Mouse (Mus musculus) lung, embryonic 15.5 days (tissue): Measurements from ENCODE around the gene Rxra. TPM values are rescaled to one million over a fixed set of nuclear protein-coding genes. Genes with fewer than 3 reads are reported as not detected.

ENCODE experiments used
- ATAC-seq: fragments of 200-750 bp; cut with Nextera tagmentation; 2 replicates; pipeline ENCODE4 v1.8.0; 2017; ENCODE audit warnings: moderate number of reproducible peaks, borderline replicate concordance; ENCODE audit not compliant: low FRiP score, low TSS enrichment; ENCODE audit errors: extremely low read depth
- H3K27ac ChIP-seq: fragments of 300-500 bp; sonication (generic); 2 replicates; pipeline ENCODE4 v1.5.1; 2015; ENCODE audit warnings: moderate library complexity, mild to moderate bottlenecking, inconsistent platforms
- H3K27me3 ChIP-seq: fragments of 300-500 bp; sonication (generic); 2 replicates; pipeline ENCODE4 v1.6.1; 2015; ENCODE audit warnings: inconsistent platforms
- H3K36me3 ChIP-seq: fragments of 300-500 bp; sonication (generic); 2 replicates; pipeline ENCODE4 v1.6.1; 2015; ENCODE audit warnings: inconsistent platforms
- H3K4me1 ChIP-seq: fragments of 300-500 bp; sonication (generic); 2 replicates; pipeline ENCODE4 v1.6.1; 2015; ENCODE audit warnings: inconsistent platforms
- H3K4me2 ChIP-seq: fragments of 300-500 bp; sonication (generic); 2 replicates; pipeline ENCODE4 v1.6.1; 2015; ENCODE audit warnings: inconsistent platforms, mild to moderate bottlenecking, moderate library complexity
- H3K4me3 ChIP-seq: fragments of 300-500 bp; sonication (generic); 2 replicates; pipeline ENCODE4 v1.5.1; 2015; ENCODE audit warnings: mild to moderate bottlenecking, inconsistent platforms
- H3K9ac ChIP-seq: fragments of 300-500 bp; sonication (generic); 2 replicates; pipeline ENCODE4 v1.6.1; 2015; ENCODE audit warnings: inconsistent platforms
- H3K9me3 ChIP-seq: fragments of 300-500 bp; sonication (generic); 2 replicates; pipeline ENCODE4 v1.6.1; 2016; ENCODE audit warnings: inconsistent platforms
- WGBS: fragments of 180-500 bp; shearing (Covaris S2); methylation state at CpG from one replicate; pipeline ENCODE4 v1.1.7; 2015; 5-methylcytosine and 5-hydroxymethylcytosine counted together
- polyA plus RNA-seq: library from polyadenylated mRNA; unstranded; fragments of >200 nt; fragmentation: Nextera tagmentation; extraction: Ambion mirVana; gene quantifications from 2 replicates; pipeline ENCODE4 v1.2.1, GENCODE M21; 2015

Rxra gene
- polyA plus RNA-seq, 1 experiment from 2014 or later: 13.5 TPM

GRCm38 (mm10) chr2:27686335-27686734 is 10.1 kb downstream of the Rxra start:
- ATAC-seq: no peak
- Histone ChIP-seq H3K4me2 (no peak overlapping the region), H3K36me3 (no peaks in the 10 kb centered on the region), H3K27me3 (no peaks in the 10 kb centered on the region), H3K4me3 (no peak overlapping the region), H3K9me3 (no peaks in the 10 kb centered on the region), H3K4me1 (peaks cover 82% of the 10 kb centered on the region), H3K9ac (no peak overlapping the region), H3K27ac (no peak overlapping the region)
- 77% methylated on average over 2 of the region's 2 CpGs for WGBS

DNA sequence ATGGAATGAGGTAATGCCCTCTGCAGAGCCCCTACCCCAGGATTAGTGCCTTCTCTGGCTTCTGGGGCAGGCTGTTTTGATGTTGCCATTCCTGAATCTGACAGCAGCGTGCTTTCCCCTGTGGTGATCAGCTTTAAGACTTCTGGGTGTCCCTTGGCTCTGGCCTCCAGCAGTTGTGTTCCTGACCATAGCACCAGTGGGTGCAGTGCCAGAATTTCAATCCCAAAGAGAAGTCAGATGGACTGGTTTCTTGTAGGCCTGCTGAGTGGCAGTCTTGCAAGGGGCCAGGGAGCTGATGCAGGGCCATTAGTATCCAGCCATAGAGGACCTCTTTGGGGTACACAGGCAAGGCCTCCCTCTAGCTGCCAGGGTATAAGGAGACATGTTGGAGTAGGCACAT is 10.8 kb downstream of the Rxra start:
- Histone ChIP-seq H3K27me3 (no peaks in the 10 kb centered on the region), H3K36me3 (no peaks in the 10 kb centered on the region), H3K4me2 (no peak overlapping the region), H3K27ac (no peak overlapping the region), H3K4me3 (no peak overlapping the region), H3K9ac (no peak overlapping the region), H3K9me3 (no peaks in the 10 kb centered on the region), H3K4me1 (peaks cover 82% of the 10 kb centered on the region)
- WGBS: 36% methylated on average over 1 of the region's 1 CpGs
- no peak for ATAC-seq

DNA sequence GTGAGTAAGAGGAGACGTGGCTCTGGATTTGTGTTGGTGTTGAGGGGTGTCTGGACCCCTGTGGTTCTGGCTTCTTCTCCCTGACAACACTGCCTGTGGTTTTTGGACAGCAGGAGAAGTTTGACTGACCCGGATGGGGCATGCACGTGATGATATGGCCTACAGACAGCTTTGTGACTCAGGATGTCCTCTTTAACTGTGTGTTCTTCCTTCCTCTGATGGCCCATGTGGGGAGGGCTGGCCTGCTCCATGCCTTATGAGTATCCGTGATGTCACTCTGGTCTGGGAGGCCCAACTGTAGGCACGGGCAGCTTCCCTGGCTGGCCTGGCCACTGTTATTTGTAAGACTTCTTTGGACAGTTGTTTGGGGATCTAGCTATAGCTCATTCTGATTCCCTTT is 11.7 kb downstream of the Rxra start:
- peak overlapping the region; percentile 13; the same call in 1 of the 2 replicates for H3K27ac ChIP-seq
- 64% methylated on average over 5 of the region's 5 CpGs for WGBS
- H3K9me3 ChIP-seq: no peaks in the 10 kb centered on the region
- no peak overlapping the region for H3K4me2 ChIP-seq
- no peaks in the 10 kb centered on the region for H3K27me3 ChIP-seq
- H3K4me1 ChIP-seq: peaks cover 82% of the 10 kb centered on the region
- H3K9ac ChIP-seq: no peak overlapping the region
- H3K4me3 ChIP-seq: no peak overlapping the region
- ATAC-seq: no peak
- H3K36me3 ChIP-seq: no peaks in the 10 kb centered on the region

- WGBS: 54% methylated on average over 5 of the region's 5 CpGs
- H3K9ac ChIP-seq: no peak overlapping the region
These were observed 14.5 kb downstream of the Rxra start for GRCm38 (mm10) chr2:27690714-27691113.

DNA sequence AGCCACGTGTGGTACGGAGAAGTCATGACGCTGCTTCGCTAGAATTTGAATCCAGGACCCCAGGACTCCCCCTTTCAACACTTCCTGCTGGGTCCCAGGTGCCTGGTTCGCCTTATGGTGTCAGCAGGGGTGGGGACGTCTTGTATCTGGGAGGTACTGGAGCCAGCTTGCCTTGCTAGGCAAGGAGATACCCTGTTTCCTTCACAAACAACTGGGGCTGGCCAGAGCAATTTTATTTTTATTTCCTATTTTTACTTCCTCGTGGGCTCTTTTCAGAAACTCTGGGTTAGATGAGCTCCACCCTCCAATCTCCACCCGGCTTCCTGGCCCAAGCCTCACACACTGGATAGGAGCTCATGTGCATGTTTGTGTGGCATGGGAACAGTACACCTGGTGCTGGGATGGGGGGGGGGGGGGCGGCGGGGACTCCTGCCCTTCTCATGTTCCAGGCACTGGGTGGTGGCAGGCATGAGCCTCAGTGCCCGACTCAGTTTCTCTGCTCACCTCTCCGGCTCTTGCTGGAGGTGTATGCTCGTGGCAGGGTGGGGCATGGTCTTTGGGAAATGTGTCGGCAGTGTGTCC is 15.0 kb downstream of the Rxra start:
- H3K4me1 ChIP-seq: peaks cover 80% of the 10 kb centered on the region
- H3K9ac ChIP-seq: no peak overlapping the region
- H3K36me3 ChIP-seq: no peaks in the 10 kb centered on the region

More at GRCm38 (mm10) chr2:27690714-27691113, 14.5 kb downstream of the Rxra start:
- Histone ChIP-seq H3K27ac (peak overlapping the region; percentile 78), H3K4me1 (peaks cover 83% of the 10 kb centered on the region), H3K27me3 (no peaks in the 10 kb centered on the region), H3K36me3 (no peaks in the 10 kb centered on the region), H3K9me3 (no peaks in the 10 kb centered on the region), H3K4me2 (peak overlapping the region; percentile 28), H3K4me3 (no peak overlapping the region)
- ATAC-seq: no peak

DNA sequence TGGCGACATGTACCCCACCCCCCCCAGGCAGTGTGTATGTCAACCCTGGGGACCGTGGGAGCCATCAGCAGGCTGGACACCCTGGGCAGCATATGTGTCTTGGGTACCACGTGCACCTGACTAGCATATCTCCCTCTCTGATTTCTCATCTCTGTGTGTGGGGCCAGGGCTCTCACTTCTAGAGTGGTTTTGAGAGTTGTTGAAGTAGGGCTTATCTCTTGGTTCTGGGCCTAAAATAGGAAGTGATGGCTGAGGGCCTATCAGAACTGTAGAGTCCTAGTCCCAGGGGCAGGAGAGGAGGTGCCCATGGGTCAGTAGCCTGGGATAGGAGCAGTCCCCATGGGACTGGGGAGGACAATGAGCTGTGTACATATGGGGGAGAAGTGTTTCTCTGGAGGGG is 16.4 kb downstream of the Rxra start:
- 50% methylated on average over 3 of the region's 3 CpGs for WGBS
- no peak overlapping the region for H3K4me3 ChIP-seq
- H3K27ac ChIP-seq: no peak overlapping the region
- H3K4me1 ChIP-seq: peaks cover 80% of the 10 kb centered on the region
- H3K9ac ChIP-seq: no peak overlapping the region
- H3K36me3 ChIP-seq: no peaks in the 10 kb centered on the region
- H3K27me3 ChIP-seq: no peaks in the 10 kb centered on the region
- H3K9me3 ChIP-seq: no peaks in the 10 kb centered on the region
- no peak for ATAC-seq
- H3K4me2 ChIP-seq: no peak overlapping the region

More for the DNA sequence above, 15.0 kb downstream of the Rxra start:
- no peak for ATAC-seq
- no peaks in the 10 kb centered on the region for H3K27me3 ChIP-seq
- H3K4me2 ChIP-seq: peak overlapping the region; percentile 28
- no peak overlapping the region for H3K4me3 ChIP-seq
- H3K9me3 ChIP-seq: no peaks in the 10 kb centered on the region
- H3K27ac ChIP-seq: peak overlapping the region; percentile 78
- WGBS: 69% methylated on average over 14 of the region's 14 CpGs

DNA sequence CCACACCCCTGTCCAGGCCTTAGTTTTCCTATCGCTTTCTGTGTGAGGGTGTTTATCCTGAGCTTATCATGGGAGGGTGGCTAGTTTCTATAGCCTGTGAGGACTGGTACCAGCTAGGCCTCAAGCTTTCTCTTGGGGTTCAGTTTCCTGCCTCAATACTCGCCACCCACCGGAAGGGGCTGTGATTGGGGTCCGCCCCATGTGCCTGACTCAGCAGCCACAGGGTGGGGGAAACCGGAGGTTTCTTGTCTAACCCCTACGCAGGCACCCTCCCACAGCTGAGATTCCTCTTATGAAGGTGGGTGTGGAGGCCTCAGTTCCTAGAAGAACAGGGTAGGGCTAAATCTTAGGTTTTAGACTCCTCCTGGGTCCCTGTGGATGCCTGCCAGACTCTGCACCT is 17.4 kb downstream of the Rxra start:
- H3K27me3 ChIP-seq: no peaks in the 10 kb centered on the region
- 86% methylated on average over 6 of the region's 6 CpGs for WGBS
- H3K4me1 ChIP-seq: peaks cover 83% of the 10 kb centered on the region
- no peak for ATAC-seq
- H3K9ac ChIP-seq: no peak overlapping the region
- no peaks in the 10 kb centered on the region for H3K36me3 ChIP-seq
- H3K9me3 ChIP-seq: no peaks in the 10 kb centered on the region
- H3K27ac ChIP-seq: no peak overlapping the region
- H3K4me2 ChIP-seq: no peak overlapping the region
- H3K4me3 ChIP-seq: no peak overlapping the region

DNA sequence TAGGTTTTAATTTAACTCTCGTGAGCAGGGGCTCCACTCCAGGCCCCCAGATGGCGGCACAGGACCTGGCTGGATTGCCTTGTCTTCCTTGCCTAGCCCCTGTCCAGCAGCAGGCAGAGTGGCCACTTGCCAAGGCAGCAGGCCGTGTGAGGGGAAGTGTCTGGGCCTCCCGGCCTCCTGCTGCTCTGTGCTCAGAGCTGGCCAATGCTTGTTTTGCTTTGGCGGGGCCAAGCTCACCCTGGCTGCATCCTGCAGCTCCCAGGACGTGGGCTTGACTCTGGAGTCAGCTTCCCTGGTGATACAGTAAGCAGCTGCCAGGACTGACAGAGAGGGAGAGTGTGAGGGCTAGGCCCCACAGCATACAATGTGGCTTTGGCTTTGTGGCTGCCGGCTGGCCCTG is 23.3 kb downstream of the Rxra start:
- Histone ChIP-seq H3K4me3 (no peak overlapping the region), H3K9ac (no peak overlapping the region), H3K36me3 (no peaks in the 10 kb centered on the region), H3K9me3 (no peaks in the 10 kb centered on the region), H3K4me2 (no peak overlapping the region; the same call in 1 of the 2 replicates), H3K4me1 (peaks cover 89% of the 10 kb centered on the region), H3K27ac (peak overlapping the region; percentile 78), H3K27me3 (no peaks in the 10 kb centered on the region)
- ATAC-seq: peak; percentile 91
- WGBS: 4% methylated on average over 7 of the region's 7 CpGs

DNA sequence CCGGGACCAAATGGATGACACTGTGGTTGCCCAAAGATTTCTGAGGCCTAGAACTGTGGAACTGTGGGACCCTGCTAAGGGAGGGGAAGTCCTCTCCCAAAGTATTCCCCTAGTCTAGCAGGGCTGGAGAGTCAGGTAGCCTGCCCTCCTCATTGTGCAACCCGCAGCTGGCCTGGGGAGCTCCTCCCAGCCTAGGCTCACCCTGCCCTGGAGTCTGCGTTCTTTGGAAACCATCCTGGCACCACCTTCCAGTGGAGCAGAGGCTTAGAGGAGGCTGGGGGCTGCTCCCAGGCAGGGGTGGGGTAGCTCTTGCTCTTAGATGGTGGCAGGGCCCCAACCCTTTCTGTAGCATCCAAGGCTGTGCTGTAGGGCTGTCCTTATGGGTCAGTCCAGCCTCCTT is 26.0 kb downstream of the Rxra start:
- H3K27ac ChIP-seq: no peak overlapping the region
- peaks cover 79% of the 10 kb centered on the region for H3K4me1 ChIP-seq
- ATAC-seq: no peak
- no peaks in the 10 kb centered on the region for H3K27me3 ChIP-seq
- H3K4me3 ChIP-seq: no peak overlapping the region
- no peaks in the 10 kb centered on the region for H3K36me3 ChIP-seq
- no peak overlapping the region for H3K9ac ChIP-seq
- 63% methylated on average over 3 of the region's 3 CpGs for WGBS
- no peaks in the 10 kb centered on the region for H3K9me3 ChIP-seq
- no peak overlapping the region for H3K4me2 ChIP-seq

DNA sequence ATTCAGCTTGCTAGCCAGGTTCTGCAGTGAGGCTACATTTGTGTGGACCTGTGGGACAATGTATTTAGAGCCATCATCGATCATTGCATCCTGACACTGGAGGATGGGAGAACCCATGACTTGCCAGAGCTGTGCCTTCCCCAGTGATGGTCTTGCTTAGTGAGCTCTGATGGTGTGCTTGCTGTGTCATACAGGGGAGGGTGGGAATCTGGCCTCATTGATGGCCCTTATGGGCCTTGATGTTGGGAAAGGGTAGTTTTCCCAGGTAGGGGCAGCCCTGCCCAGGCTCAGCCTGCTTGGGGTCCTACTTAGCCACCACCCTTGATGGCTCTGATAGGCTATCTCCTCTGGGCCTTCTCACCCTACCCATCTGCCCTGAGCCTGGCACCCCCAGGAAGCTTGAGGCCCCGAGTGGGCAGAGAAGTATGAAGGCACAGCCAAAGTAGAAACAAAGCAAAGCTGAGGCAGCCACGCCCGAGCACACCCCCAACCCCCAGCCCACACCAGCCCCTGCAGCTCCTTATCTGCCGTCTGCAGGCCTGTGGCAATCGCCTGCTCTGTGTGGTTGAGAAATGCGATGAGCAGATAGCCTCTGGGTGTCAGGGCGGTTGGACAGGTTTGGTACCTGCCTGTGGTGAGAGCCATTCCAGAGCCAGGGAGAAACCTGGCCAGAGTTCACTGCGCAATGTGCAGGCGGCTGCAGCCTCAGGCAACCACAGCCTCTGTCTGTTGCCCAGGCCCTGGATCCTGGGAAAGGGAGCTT is 26.8 kb downstream of the Rxra start:
- 44% methylated on average over 10 of the region's 10 CpGs for WGBS
- no peak for ATAC-seq
- Histone ChIP-seq H3K4me1 (peaks cover 71% of the 10 kb centered on the region), H3K27me3 (no peaks in the 10 kb centered on the region), H3K9me3 (no peaks in the 10 kb centered on the region), H3K4me2 (no peak overlapping the region), H3K4me3 (no peak overlapping the region), H3K9ac (no peak overlapping the region), H3K27ac (peak overlapping the region; percentile 26; the same call in 1 of the 2 replicates), H3K36me3 (no peaks in the 10 kb centered on the region)

DNA sequence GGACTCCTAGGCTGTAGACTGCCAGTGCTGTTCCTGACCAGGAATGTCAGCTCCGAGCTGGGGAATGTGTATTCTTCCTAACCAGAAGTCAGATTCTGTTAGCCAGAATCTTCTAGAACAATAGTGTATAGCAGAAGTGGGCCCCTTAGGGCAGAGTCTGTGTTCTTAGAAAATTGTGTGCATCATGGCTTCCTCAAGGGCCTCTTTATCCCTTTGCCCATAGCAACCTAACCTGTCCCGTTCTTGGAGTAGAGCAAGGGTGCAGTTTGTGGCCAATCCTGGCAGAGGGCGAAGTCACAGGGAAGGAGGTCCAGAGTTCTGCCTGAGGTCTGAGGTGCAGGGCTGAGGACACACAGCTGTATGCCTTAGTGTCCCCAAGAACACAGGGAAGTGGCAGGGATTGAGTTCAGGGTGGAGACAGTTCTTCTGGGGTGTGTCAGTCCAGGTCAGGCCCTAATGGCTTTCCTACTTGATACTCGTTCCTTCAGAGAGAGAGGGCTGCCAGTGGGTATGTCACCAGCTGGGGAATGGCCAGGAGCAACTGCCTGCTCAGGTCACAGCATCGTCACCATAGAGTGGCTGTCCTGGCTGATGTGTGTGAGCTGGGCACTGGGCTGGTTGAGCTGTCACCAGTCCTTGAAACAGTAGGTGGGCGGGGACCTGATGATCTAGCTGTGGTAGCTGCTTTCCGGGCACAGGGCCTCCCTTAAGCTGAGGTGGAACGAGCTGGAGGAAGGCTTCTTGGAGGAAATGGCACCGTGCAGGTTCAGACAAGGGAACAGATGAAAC is 27.8 kb downstream of the Rxra start:
- peaks cover 61% of the 10 kb centered on the region for H3K4me1 ChIP-seq
- 0 out of 2 replicates have a peak overlapping the region, but pooled peaks have one; percentile 22 for H3K27ac ChIP-seq
- 50% methylated on average over 9 of the region's 9 CpGs for WGBS
- H3K9me3 ChIP-seq: no peaks in the 10 kb centered on the region
- H3K4me3 ChIP-seq: no peak overlapping the region
- no peak overlapping the region for H3K9ac ChIP-seq
- no peak overlapping the region for H3K4me2 ChIP-seq
- H3K27me3 ChIP-seq: no peaks in the 10 kb centered on the region
- no peak for ATAC-seq
- H3K36me3 ChIP-seq: no peaks in the 10 kb centered on the region

- H3K9me3 ChIP-seq: no peaks in the 10 kb centered on the region
- no peak for ATAC-seq
- no peaks in the 10 kb centered on the region for H3K27me3 ChIP-seq
- no peak overlapping the region for H3K4me2 ChIP-seq
- WGBS: 74% methylated on average over 3 of the region's 3 CpGs
- H3K9ac ChIP-seq: no peak overlapping the region
- H3K36me3 ChIP-seq: no peaks in the 10 kb centered on the region
- H3K4me3 ChIP-seq: no peak overlapping the region
- H3K4me1 ChIP-seq: peaks cover 55% of the 10 kb centered on the region
- H3K27ac ChIP-seq: 0 out of 2 replicates have a peak overlapping the region, but pooled peaks have one; percentile 22
These were observed 28.4 kb downstream of the Rxra start for GRCm38 (mm10) chr2:27704641-27705040.
